Mouse (Mus musculus): ENCODE measurements around the gene Sik1. TPM values are rescaled to one million over a fixed set of nuclear protein-coding genes. Genes with fewer than 3 reads are reported as not detected.

Gene Sik1
- polyA plus RNA-seq, 2 experiments from 2014 or later, result 3.2 to 4.1 TPM

GRCm38 (mm10) chr17:31831866-31832576, 23.6 kb downstream of the Sik1 start:
- no peak for ATAC-seq

GRCm38 (mm10) chr17:31831097-31831865, 24.3 kb downstream of the Sik1 start:
- ATAC-seq, result peak; percentile 72

GRCm38 (mm10) chr17:31830506-31831075, 25.0 kb downstream of the Sik1 start:
- no peak for ATAC-seq

DNA sequence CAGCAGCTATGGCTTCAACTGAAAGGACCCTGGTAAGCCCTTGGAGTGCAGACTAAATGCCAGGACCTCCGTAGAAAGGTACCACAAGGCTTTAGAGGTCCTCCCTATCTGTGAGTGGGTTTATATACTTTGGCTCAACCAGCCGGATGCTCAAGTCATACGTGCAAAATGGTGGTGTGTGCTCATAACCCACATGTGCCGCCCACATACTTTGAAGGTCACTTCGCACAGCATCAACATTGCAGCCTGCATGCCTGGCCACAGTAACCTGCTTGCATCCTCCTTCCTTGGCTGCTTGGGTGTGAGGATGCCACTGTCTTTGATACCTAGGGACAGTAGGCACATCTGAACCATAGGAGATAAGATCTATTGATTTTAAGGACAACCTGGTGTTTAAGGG, 26.7 kb downstream of the Sik1 start:
- no peak for ATAC-seq

GRCm38 (mm10) chr17:31828118-31828517, 27.5 kb downstream of the Sik1 start:
- no peak for ATAC-seq

DNA sequence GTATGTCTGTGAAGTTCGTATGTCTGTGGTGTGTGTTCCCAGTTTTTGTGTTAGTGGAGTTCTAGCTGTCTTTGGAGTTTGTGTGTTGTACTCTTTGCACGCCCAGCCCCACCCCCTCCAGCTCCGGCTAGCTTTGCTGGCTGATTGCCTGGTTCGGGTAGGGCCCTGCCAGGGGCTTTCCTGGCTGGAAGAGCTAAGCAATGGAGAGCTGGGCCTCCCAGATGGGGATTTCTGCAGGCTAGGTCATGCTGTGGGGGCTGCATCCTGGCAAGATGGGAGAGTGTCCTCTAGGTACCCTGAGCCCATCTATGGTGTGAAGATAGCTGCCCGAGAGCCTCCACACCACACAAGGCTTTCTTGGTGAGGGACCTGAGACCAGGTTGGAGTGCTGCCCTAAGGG, 28.4 kb downstream of the Sik1 start:
- ATAC-seq, result no peak

GRCm38 (mm10) chr17:31826669-31827068, 28.9 kb downstream of the Sik1 start:
- ATAC-seq, result no peak

- no peak for ATAC-seq
Measured at GRCm38 (mm10) chr17:31825678-31826077, 29.9 kb downstream of the Sik1 start.

DNA sequence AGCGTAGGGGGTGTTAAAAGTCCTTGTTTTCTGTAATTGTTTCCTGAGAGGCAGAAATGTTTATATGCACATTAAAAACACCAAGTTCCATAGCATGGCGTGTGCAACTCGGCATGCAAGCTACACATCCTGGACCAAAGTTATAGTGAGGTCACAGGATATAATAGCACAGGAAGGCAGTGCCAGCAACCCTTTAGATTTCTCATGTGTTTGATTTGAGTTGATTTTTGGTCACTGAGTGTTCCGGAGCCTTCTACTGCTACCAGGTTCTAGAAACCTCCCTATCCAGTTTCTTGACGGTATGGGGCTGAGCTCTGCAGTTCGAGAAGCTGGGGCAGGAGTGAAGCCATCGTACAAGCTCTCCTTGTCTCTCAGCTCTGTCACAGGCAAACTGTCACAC, 30.8 kb downstream of the Sik1 start:
- peak; percentile 26 for ATAC-seq

DNA sequence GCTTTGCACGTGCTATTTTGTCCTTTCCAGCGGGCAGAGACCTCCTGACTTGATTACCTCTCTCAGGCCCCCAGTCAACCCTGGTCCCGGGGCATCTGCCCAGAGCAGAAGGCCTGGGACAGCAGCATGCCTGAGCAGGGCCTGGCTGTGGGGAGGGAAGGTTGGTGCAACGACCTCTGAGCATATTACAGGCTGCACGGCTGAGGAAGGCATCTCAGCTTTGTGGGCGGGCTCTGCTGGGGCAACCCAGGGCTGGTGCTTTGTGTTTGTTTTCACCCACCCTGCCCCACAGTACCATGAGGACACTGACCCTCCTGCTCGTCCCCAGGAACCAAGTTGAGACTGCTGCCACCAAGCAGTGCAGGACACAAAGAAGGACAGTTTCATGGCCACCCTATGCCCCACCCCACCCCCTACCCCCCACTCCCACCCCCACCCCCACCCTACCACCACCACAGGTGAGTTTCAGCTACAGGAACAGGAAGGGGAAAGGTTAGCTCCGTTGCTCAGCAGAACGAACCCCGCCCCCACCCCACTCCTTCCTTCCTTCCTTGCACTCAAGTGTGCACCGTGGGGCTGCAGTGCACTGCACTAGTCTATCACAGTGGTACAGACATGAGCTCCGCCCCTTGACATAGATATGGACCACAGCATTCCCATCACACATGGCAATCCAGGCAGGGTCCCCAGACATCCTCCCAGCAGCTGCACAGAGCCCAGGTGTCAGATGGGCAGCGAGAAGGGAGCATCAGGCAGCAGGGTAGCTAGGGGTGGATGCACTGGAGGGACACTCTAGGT, 34.3 kb downstream of the Sik1 start:
- peak; percentile 84 for ATAC-seq

DNA sequence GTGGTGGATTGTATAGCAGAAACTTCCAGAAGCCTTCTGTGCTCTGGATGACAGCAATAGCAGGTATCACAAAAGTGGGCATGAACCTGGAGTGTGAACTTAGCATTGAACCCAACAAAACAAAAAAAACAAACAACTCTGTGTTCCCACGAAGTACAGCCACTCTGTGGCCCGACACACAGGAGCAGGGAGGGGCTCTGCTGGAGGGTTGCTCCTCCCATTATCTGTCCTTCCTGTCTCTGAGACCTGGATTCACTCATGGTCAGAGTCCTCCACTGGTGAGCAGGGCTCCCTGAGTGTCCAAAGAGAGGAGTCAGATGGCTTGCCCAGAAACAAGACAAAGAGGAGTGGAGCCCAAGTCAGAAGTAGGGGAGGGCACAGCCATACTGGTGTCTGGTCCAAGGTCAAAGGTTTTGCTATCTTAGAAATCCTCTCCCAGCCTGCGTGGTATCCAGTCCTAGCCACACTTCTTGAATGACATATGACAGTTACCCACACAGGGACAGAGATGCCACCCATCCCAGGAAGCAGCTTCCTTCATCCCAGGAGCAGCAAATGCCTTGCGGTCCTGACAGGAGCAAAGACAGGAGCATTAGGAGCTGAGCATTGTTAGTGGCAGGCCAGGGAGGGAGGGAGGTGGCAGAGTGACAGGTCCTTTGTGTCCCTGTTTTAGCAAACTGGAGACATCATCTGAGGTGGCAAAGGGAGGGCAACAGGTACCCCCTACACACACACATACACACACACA, 35.3 kb downstream of the Sik1 start:
- ATAC-seq, result no peak

- no peak for ATAC-seq
Measured at GRCm38 (mm10) chr17:31819372-31819771, 36.2 kb downstream of the Sik1 start.

DNA sequence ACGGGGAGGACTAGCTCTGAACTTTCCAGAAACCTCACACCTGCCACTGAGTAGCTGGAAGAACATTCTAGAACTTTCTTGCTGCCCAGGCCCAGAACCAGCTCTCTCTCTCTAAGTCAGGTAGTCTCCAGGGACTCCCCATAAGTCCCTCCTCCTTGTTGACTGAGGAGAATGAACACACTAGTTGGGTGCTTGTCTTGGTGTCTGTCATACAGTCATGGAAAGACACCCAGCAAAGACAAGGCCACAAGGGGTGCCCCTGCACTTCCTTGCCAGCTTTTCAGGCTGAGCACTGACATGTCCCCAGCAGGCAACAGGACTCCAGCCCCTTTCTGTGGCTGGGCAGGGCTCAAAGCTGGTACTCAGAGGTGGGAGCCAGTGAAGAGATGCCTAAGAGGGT, 37.8 kb downstream of the Sik1 start:
- no peak for ATAC-seq

DNA sequence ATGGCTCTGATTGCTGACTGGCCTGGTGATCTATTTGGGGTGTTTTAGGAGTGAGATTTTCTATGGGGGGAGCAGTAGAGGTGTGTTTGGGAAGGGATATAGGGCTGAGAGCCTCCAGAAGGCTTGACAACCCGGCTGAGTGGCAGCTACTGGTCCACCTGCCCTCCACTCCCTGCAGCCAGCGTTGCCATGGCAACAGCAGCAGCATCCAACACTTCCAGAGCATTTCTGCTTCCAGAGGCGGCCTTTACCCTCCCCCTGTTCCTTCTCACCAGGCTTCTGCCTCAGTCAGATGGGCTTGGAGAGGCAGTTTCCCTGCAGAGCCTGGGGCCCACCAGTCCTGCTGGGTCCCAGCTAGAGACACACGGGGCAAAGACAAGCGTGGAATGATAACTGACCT, 38.4 kb downstream of the Sik1 start:
- ATAC-seq, result no peak

DNA sequence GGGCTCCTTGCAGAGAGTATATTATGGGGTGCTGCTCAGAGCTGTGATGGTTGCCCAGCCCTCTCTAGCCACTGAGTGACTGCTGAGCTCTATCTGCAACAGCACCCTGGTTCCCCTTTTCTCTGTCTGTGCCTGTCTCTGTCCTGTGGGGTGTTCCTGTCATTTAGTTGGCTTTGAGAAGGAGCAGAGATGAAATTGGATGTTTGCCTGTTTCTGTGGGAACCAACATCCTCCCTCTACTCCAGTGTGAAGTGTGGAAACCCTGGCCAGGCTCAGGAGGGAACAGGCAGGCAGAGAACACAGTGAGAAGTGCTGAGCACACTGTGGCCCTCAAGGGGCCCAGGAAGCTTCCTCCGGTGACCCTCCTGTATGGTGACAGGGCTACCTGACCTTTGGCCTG, 40.8 kb downstream of the Sik1 start:
- no peak for ATAC-seq

GRCm38 (mm10) chr17:31813938-31814622, 41.5 kb downstream of the Sik1 start:
- peak; percentile 57 for ATAC-seq

DNA sequence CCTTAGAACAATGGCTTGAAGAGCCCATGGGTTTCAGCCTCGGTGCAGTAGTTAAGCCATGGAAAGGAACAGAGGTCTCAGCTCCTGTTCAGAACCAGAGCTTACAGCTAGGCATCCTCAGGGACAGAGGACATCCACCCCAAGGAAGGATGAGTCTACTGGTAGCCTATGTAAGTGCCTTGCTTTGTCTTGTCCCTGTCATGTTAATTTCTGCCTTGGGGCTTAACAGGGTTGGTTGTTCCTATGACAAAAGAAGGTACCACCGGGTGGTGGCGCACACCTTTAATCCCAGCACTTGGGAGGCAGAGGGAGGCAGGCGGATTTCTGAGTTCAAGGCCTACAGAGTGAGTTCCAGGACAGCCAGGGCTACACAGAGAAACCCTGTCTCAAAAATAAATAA, 44.3 kb downstream of the Sik1 start:
- ATAC-seq, result no peak

DNA sequence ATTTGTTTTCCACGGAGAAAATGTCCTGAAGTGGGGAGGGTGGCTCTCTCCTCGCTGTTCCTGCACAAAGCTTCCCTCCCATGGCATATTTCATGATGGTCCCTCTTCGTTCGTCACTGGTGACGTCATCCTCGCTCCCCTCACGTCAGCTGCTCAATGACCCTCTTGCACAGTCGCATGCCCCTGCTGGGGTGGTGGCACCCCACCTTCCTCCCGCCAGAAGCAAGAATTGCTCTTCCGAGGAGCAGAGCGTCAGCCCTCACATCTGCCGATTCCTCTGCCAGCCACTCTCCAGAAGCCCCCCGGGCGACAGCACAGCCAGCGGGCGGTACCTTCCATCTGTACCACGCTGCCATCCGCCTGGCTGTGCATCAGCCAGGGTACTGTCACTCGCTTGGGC, 45.7 kb downstream of the Sik1 start:
- ATAC-seq, result no peak

DNA sequence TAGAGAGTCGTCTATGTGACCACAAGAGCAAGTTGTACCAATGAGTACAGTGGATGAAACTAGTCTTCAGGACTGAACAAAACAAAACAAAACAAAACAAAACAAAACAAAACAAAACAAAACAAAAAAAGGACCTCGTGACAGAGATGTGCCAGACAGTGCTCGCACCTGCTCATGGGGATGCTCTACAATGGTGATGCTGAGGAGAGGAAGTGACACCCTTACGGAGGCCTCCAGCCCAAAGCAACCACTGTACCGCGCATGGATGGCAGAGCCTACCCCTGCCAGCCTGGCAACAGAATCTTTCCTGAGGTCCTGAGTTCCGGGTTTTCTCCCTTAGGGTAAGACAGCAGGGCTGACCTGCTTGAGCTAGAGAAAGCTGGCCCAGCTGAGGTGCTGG, 46.5 kb downstream of the Sik1 start:
- ATAC-seq, result no peak

DNA sequence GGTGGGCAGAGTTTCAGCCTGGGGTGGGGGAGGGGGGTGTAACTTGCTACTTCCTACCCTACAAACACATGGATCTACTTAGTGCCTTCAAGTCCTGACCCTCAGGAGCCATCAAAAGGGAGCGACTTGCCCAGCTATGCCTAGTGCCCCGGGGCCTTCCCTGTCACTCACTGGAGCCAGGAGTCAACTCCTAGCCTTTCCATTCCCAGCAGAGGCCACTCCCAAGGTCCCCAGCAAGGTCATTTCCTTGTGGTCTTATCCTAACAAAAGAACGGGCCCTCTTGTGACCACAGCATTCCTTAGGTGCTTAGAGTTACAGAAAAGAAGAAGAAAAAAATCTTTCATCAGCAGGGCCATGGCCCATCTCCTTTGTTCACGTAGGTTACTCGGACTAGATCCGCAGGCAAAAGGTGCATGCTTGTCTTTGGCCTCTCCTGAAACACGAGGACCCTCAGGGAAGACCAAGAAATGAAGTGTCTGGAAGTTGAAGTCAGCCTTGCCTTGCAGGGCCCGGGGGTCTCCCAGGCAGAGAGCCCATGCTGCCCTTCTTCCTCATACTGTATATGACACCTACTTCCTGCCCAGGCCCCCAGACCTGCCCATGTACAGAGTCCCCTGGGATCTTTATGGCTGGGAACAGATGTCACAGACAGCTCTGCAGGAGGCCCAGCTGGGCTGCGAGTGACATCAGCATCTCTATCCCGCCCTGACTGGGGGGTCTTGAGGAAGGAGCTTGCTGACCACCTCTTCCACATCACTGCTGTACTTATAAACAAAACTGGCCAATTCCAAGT, 47.3 kb downstream of the Sik1 start:
- ATAC-seq, result no peak

- ATAC-seq, result no peak
Measured at GRCm38 (mm10) chr17:31806496-31806895, 49.1 kb downstream of the Sik1 start.

All from activated CD4-positive, CD25-positive, alpha-beta regulatory T cell, adult 4 months (primary cell).